ENCODE assay signal across 9 mouse cellular contexts in genomic region chr3:153501333-153501877, GRCm38 (mm10).
DNase-seq lines count a peak whose midpoint lies in the region; TF ChIP-seq lines count a peak whose summit lies in the region.
"Had no signal": no experiment of that assay in that cellular context is flagged by ENCODE, and none has a peak within 500 bp of the region (broad histone marks: within the 10 kb centered on the region; RNA-seq: fewer than 3 reads in every experiment).

No protein-coding gene starts in this region.

- H3K27me3 ChIP-seq in CH12.LX (replicated peaks): no peaks in the 10 kb centered on the region
- H3K27me3 ChIP-seq: heart, embryonic 15.5 days had no signal

- TF ChIP-seq CTCF in CH12.LX (conservative IDR thresholded peaks at IDR 0.05 in 1 of 2, IDR thresholded peaks at IDR 0.05 in 1 of 2; ENCODE audit: low read depth in 2 of 2, low read length in 2 of 2): peak; percentile 98 to 99
- peak; percentile 91 for TF ChIP-seq CTCF in layer of hippocampus, adult 2 months (conservative IDR thresholded peaks at IDR 0.05)

- no peak for TF ChIP-seq POLR2A in CH12.LX (IDR thresholded peaks at IDR 0.05; ENCODE audit: low read depth, low read length)

- dilution Hi-C loops in CH12.LX (cut with MboI; ENCODE audit: extremely low pct_ligation_motif_present, extremely low pct_unique_long_range_greater_than_20kb, low sequenced_read_pairs): no loop called here

- no peaks in the 10 kb centered on the region for H3K36me3 ChIP-seq in CH12.LX (replicated peaks in 1 of 2; ENCODE audit: control insufficient read depth in 1 of 2, insufficient read depth in 1 of 2, low read length in 1 of 2)
- H3K36me3 ChIP-seq: heart, embryonic 15.5 days had no signal

- no peaks in the 10 kb centered on the region for H3K79me2 ChIP-seq in CH12.LX (replicated peaks; ENCODE audit: control insufficient read depth, extremely low read depth, insufficient read depth, poor library complexity, severe bottlenecking)

- no peak overlapping the region for H3K27ac ChIP-seq in CH12.LX (ENCODE audit: insufficient read depth, low read depth)
- H3K27ac ChIP-seq in layer of hippocampus, adult 2 months: no peak overlapping the region
- H3K27ac ChIP-seq: heart, embryonic 15.5 days had no signal

- in situ Hi-C loops in CH12.LX (cut with MboI; ENCODE audit: low pct_ligation_motif_present, low pct_unique_long_range_greater_than_20kb, low sequenced_read_pairs): loop anchor here (25.0 kb wide), 1 partner anchor 714 kb away; no protein-coding TSS in a partner anchor

- no peak; the same call in none of the 2 replicates for TF ChIP-seq RAD21 in CH12.LX (IDR thresholded peaks at IDR 0.05; ENCODE audit: low read depth, low read length)

- H3K9ac ChIP-seq in CH12.LX (ENCODE audit: insufficient read depth, low read depth): no peak overlapping the region
- H3K9ac ChIP-seq: heart, embryonic 15.5 days had no signal

- H3K4me3 ChIP-seq in CH12.LX (replicated peaks in 1 of 3; ENCODE audit: low read depth in 2 of 3, low read length in 2 of 3, poor library complexity in 1 of 3): no peak overlapping the region
- no peak overlapping the region for H3K4me3 ChIP-seq in layer of hippocampus, adult 2 months
- H3K4me3 ChIP-seq: heart, embryonic 15.5 days had no signal

- no peak for TF ChIP-seq EP300 in CH12.LX (IDR thresholded peaks at IDR 0.05; ENCODE audit: low read length)

- DNase-seq in CH12.LX (ENCODE audit: extremely low read depth) (peak; percentile 93), adipocyte (ENCODE audit: low spot score) (no peak)
- DNase-seq in Muller cell, postnatal 12 days (ENCODE audit: inconsistent ontology term): peak; percentile 56
- DNase-seq in cerebellum, adult 8-10 months: peak; percentile 56
- peak; percentile 46 to 71 for DNase-seq in frontal cortex, postnatal 14 days (ENCODE audit: low spot score in 2 of 2)
- peak; percentile 72 to 85 for DNase-seq in layer of hippocampus, adult 2 months (ENCODE audit: low spot score in 2 of 2)
- peak; percentile 81 for DNase-seq in lung, postnatal 10 days
- DNase-seq in right cerebral cortex, postnatal 36 days (ENCODE audit: low spot score in 2 of 2): peak; percentile 49 to 63

- H3K4me1 ChIP-seq in CH12.LX (ENCODE audit: control insufficient read depth in 1 of 2, insufficient read depth in 2 of 2): peaks cover 0 to 4% of the 10 kb centered on the region in 2 experiments; a peak in 1 of 4 replicates
- H3K4me1 ChIP-seq: heart, embryonic 15.5 days had no signal

- H3K4me2 ChIP-seq in CH12.LX (ENCODE audit: insufficient read depth, low read depth, poor library complexity, severe bottlenecking): no peak overlapping the region
- H3K4me2 ChIP-seq: heart, embryonic 15.5 days had no signal

- H3K9me3 ChIP-seq in CH12.LX (replicated peaks; ENCODE audit: low read length): no peaks in the 10 kb centered on the region
- H3K9me3 ChIP-seq: heart, embryonic 15.5 days had no signal

TF ChIP-seq in CH12.LX, 34 proteins besides CTCF, POLR2A, EP300 and RAD21:
- TF ChIP-seq ZC3H11A (IDR thresholded peaks at IDR 0.05; ENCODE audit: low read depth, low read length) (peak; percentile 96), E2F4 (IDR thresholded peaks at IDR 0.05; ENCODE audit: insufficient replicate concordance, low read depth, low read length) (no peak), SMC3 (IDR thresholded peaks at IDR 0.05; ENCODE audit: low read depth, low read length) (peak; percentile 99)
TF ChIP-seq in CH12.LX: peak in this region for 2.
